ENCODE assay signal across 13 mouse cellular contexts in genomic region chr13:115687426-115687825, GRCm38 (mm10).
A peak's percentile ranks its signal among the peaks of the same experiment; 100 is the strongest.
DNase-seq lines count a peak whose midpoint lies in the region; ATAC-seq and TF ChIP-seq lines count a peak whose summit lies in the region.
"Had no signal": no experiment of that assay in that cellular context is flagged by ENCODE, and none has a peak within 500 bp of the region (broad histone marks: within the 10 kb centered on the region; RNA-seq: fewer than 3 reads in every experiment).

No protein-coding gene starts in this region.

- H3K27ac ChIP-seq in embryonic facial prominence, embryonic 11.5 days (replicated peaks; ENCODE audit: low read depth, low read length): no peak overlapping the region
- no peak overlapping the region for H3K27ac ChIP-seq in hindbrain, embryonic 14.5 days
- no peak overlapping the region for H3K27ac ChIP-seq in midbrain, postnatal 0 days (ENCODE audit: low read depth, low read length)
- H3K27ac ChIP-seq: macrophage had no signal

- no peak for TF ChIP-seq CTCF in midbrain, postnatal 0 days (IDR thresholded peaks at IDR 0.05)

- H3K9ac ChIP-seq in embryonic facial prominence, embryonic 11.5 days (replicated peaks; ENCODE audit: low read length): no peak overlapping the region
- H3K9ac ChIP-seq in hindbrain, embryonic 14.5 days: no peak overlapping the region
- no peak overlapping the region for H3K9ac ChIP-seq in midbrain, postnatal 0 days (replicated peaks; ENCODE audit: low read length, poor library complexity, severe bottlenecking)

- no peak overlapping the region for H3K4me3 ChIP-seq in embryonic facial prominence, embryonic 11.5 days (ENCODE audit: low read depth, low read length)
- H3K4me3 ChIP-seq in hindbrain, embryonic 14.5 days (replicated peaks; ENCODE audit: low read length): no peak overlapping the region
- no peak overlapping the region for H3K4me3 ChIP-seq in midbrain, postnatal 0 days (ENCODE audit: low read depth, low read length)
- H3K4me3 ChIP-seq: erythroblast, embryonic 14.5 days had no signal

- peak; percentile 65 for ATAC-seq in embryonic facial prominence, embryonic 11.5 days (replicated peaks; ENCODE audit: insufficient number of reproducible peaks, low FRiP score, low TSS enrichment, low read depth)
- ATAC-seq in hindbrain, embryonic 14.5 days (ENCODE audit: low FRiP score): peak; percentile 90
- ATAC-seq in midbrain, postnatal 0 days (ENCODE audit: low FRiP score): peak; percentile 78

- peak; percentile 40 for DNase-seq in brain, embryonic 18.5 days (ENCODE audit: low read depth, low spot score)
- peak; percentile 78 for DNase-seq in embryonic facial prominence, embryonic 11.5 days (ENCODE audit: low spot score)
- DNase-seq in hindbrain, embryonic 14.5 days (ENCODE audit: low spot score): peak; percentile 66
- peak; percentile 77 for DNase-seq in midbrain, postnatal 0 days (ENCODE audit: low spot score)
- no peak for DNase-seq in yolk sac, embryonic 10.5 days (ENCODE audit: low spot score)
- no peak for DNase-seq in left cerebral cortex, adult 11 months (ENCODE audit: low spot score)
- no peak for DNase-seq in thymus, adult 18-20 months
- DNase-seq: kidney, postnatal 25 days; liver; thymus, postnatal 4 days had no signal

- WGBS in embryonic facial prominence, embryonic 11.5 days: 11% methylated on average over 4 of the region's 4 CpGs
- 2% methylated on average over 4 of the region's 4 CpGs for WGBS in hindbrain, embryonic 14.5 days
- 13% methylated on average over 4 of the region's 4 CpGs for WGBS in midbrain, postnatal 0 days

- no peak overlapping the region for H3K4me2 ChIP-seq in embryonic facial prominence, embryonic 11.5 days (ENCODE audit: low read depth, low read length)
- H3K4me2 ChIP-seq in hindbrain, embryonic 14.5 days (replicated peaks): no peak overlapping the region
- no peak overlapping the region for H3K4me2 ChIP-seq in midbrain, postnatal 0 days (ENCODE audit: low read depth, low read length, poor library complexity, severe bottlenecking)

- no peaks in the 10 kb centered on the region for H3K4me1 ChIP-seq in embryonic facial prominence, embryonic 11.5 days (ENCODE audit: control insufficient read depth, insufficient read depth, low read length)
- H3K4me1 ChIP-seq in hindbrain, embryonic 14.5 days (replicated peaks; ENCODE audit: control insufficient read depth, insufficient read depth, low read length): no peaks in the 10 kb centered on the region
- H3K4me1 ChIP-seq in midbrain, postnatal 0 days (ENCODE audit: insufficient read depth, low read length): no peaks in the 10 kb centered on the region

- H3K36me3 ChIP-seq in embryonic facial prominence, embryonic 11.5 days (replicated peaks; ENCODE audit: control insufficient read depth, insufficient read depth, low read depth, low read length): no peaks in the 10 kb centered on the region
- no peaks in the 10 kb centered on the region for H3K36me3 ChIP-seq in hindbrain, embryonic 14.5 days (replicated peaks; ENCODE audit: control insufficient read depth, insufficient read depth)
- no peaks in the 10 kb centered on the region for H3K36me3 ChIP-seq in midbrain, postnatal 0 days (ENCODE audit: insufficient read depth, low read length)
- H3K36me3 ChIP-seq: G1E had no signal

- H3K27me3 ChIP-seq in embryonic facial prominence, embryonic 11.5 days (ENCODE audit: control insufficient read depth, insufficient read depth, low read length): no peaks in the 10 kb centered on the region
- H3K27me3 ChIP-seq in hindbrain, embryonic 14.5 days (ENCODE audit: control insufficient read depth, insufficient read depth, low read length): peaks cover 67% of the 10 kb centered on the region
- H3K27me3 ChIP-seq in midbrain, postnatal 0 days (ENCODE audit: insufficient read depth, low read length): peaks cover 20% of the 10 kb centered on the region

- H3K9me3 ChIP-seq in embryonic facial prominence, embryonic 11.5 days (replicated peaks; ENCODE audit: control insufficient read depth, low read length): no peaks in the 10 kb centered on the region
- no peaks in the 10 kb centered on the region for H3K9me3 ChIP-seq in hindbrain, embryonic 14.5 days (ENCODE audit: control insufficient read depth, low read length)
- H3K9me3 ChIP-seq in midbrain, postnatal 0 days (ENCODE audit: low read length): no peaks in the 10 kb centered on the region
- H3K9me3 ChIP-seq: G1E had no signal

Comparison
In these comparisons a context has a peak if more than half of its experiments do, and no peak if none do; other contexts are left out.
1. DNase-seq: peak in brain, embryonic 18.5 days (single experiment), embryonic facial prominence, embryonic 11.5 days (single experiment), hindbrain, embryonic 14.5 days (single experiment) and midbrain, postnatal 0 days (single experiment); none in yolk sac, embryonic 10.5 days (single experiment), left cerebral cortex, adult 11 months (single experiment) and thymus, adult 18-20 months (0 of 2).
2. Peak in every context shown above with its lines, with median percentiles within 50 percentile points of each other: ATAC-seq.